Mouse (Mus musculus) neural tube, embryonic 14.5 days (tissue): ENCODE results near the gene Fkbp2. TPM values are rescaled to one million over a fixed set of nuclear protein-coding genes. Genes with fewer than 3 reads are reported as not detected.

Source experiments
- ATAC-seq: fragments of 200-750 bp; cut with Nextera tagmentation; 2 replicates; pipeline ENCODE4 v1.8.0; 2017; ENCODE audit warnings: low read depth, mild to moderate bottlenecking, moderate TSS enrichment, moderate library complexity
- H3K27ac ChIP-seq: fragments of 300-500 bp; sonication (generic); 2 replicates; pipeline ENCODE4 v1.5.1; 2014; ENCODE audit warnings: low read depth, mild to moderate bottlenecking, control low read depth, low read length, moderate library complexity, mixed read lengths
- H3K27me3 ChIP-seq: fragments of 300-500 bp; sonication (generic); 2 replicates; pipeline ENCODE4 v1.6.1; 2014; ENCODE audit warnings: low read length; ENCODE audit not compliant: control insufficient read depth, insufficient read depth
- H3K36me3 ChIP-seq: fragments of 300-500 bp; sonication (generic); 2 replicates; pipeline ENCODE4 v1.6.1; 2014; ENCODE audit warnings: low read length, mixed read lengths; ENCODE audit not compliant: control insufficient read depth, insufficient read depth
- H3K4me1 ChIP-seq: fragments of 300-500 bp; sonication (generic); 2 replicates; pipeline ENCODE4 v1.6.1; 2014; ENCODE audit warnings: low read length; ENCODE audit not compliant: control insufficient read depth, insufficient read depth
- H3K4me2 ChIP-seq: fragments of 300-500 bp; sonication (generic); 2 replicates; pipeline ENCODE4 v1.6.1; 2014; ENCODE audit warnings: mild to moderate bottlenecking, low read depth, low read length, control low read depth
- H3K4me3 ChIP-seq: fragments of 300-500 bp; sonication (generic); 2 replicates; pipeline ENCODE4 v1.5.1; 2014; ENCODE audit warnings: low read depth, low read length, control low read depth, mixed read lengths
- H3K9ac ChIP-seq: fragments of 300-500 bp; sonication (generic); replicated peaks from 2 replicates; pipeline ENCODE4 v1.6.1; 2014; ENCODE audit warnings: low read depth, mild to moderate bottlenecking, control low read depth, low read length, mixed read lengths
- H3K9me3 ChIP-seq: fragments of 300-500 bp; sonication (generic); 2 replicates; pipeline ENCODE4 v1.6.1; 2016; ENCODE audit warnings: low read length; ENCODE audit not compliant: control insufficient read depth
- WGBS: fragments of 180-500 bp; shearing (Covaris S2); extraction: QIAGEN DNeasy Blood & Tissue Kit; methylation state at CpG from one replicate; pipeline ENCODE4 v1.1.7; 2014; 5-methylcytosine and 5-hydroxymethylcytosine counted together
- polyA plus RNA-seq: library from polyadenylated mRNA; unstranded; fragments of >200 nt; fragmentation: Nextera tagmentation; extraction: Ambion mirVana; gene quantifications from 2 replicates; pipeline ENCODE4 v1.2.1, GENCODE M21; 2014

Gene Fkbp2
- polyA plus RNA-seq, 1 experiment from 2014 or later, result 119 TPM

- WGBS, result 2% methylated on average over 65 of the region's 84 CpGs
- H3K9me3 ChIP-seq, result no peaks in the 10 kb centered on the region
- H3K27me3 ChIP-seq, result no peaks in the 10 kb centered on the region
- H3K4me3 ChIP-seq, result peak within 1 kb of the TSS; percentile 78
- peak within 1 kb of the TSS; percentile 90 for H3K4me2 ChIP-seq
- H3K9ac ChIP-seq, result peak within 1 kb of the TSS; percentile 81
- peak; percentile 60 for ATAC-seq
- peaks cover 14% of the 10 kb centered on the region for H3K36me3 ChIP-seq
- peaks cover 34% of the 10 kb centered on the region for H3K4me1 ChIP-seq
- H3K27ac ChIP-seq, result peak within 1 kb of the TSS; percentile 92
Observed at GRCm38 (mm10) chr19:6974211-6975205, 5.8 kb downstream of the Fkbp2 start, which contains the start of gene Ppp1r14b. Gene Ppp1r14b (plus strand): TSS chr19:6974968.

- WGBS, result 33% methylated on average over 12 of the region's 12 CpGs
- peak overlapping the region; percentile 78 for H3K4me3 ChIP-seq
- H3K27ac ChIP-seq, result peak overlapping the region; percentile 92; the same call in 1 of the 2 replicates
- H3K4me2 ChIP-seq, result peak overlapping the region; percentile 57
- no peaks in the 10 kb centered on the region; the same call in 1 of the 2 replicates for H3K27me3 ChIP-seq
- H3K9ac ChIP-seq, result peak overlapping the region; percentile 81; the same call in 1 of the 2 replicates
- no peak for ATAC-seq
- H3K36me3 ChIP-seq, result peaks cover 14% of the 10 kb centered on the region
- no peaks in the 10 kb centered on the region for H3K9me3 ChIP-seq
- H3K4me1 ChIP-seq, result peaks cover 26% of the 10 kb centered on the region
Observed at GRCm38 (mm10) chr19:6973581-6974190, 6.6 kb downstream of the Fkbp2 start.

DNA sequence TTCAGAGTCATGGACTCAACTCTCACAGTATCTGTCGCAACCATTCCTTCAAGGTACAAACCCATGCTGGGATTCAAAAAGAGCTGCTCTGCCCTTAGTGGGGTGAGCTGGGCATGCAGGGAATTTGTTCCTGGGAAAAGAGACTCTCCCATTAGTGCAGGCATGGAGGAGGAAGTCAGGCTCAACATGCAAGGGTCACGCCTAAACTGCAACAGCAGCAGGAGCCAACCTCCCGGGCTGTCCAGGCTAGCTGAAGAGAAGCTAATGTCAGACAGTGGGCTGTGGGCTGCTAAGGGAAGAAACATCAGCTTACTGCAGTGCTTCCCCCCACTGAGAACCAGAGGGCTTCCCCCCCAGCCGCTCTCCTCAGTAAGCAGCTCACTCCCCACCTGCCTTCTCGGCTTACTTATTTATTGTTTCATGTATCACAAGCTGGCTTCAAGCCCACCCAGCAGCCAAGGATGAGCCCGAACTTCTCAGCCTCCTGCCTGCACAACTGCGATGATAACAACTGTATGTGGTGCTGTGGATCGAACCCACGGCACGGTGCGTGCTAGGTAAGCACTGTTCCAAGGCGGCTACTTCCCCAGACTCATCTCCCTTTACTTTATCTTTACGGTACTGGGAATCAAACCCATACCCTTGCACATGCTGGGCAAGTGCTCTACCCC is 7.9 kb downstream of the Fkbp2 start:
- WGBS, result 78% methylated on average over 13 of the region's 13 CpGs
- Histone ChIP-seq H3K4me1 (peaks cover 18% of the 10 kb centered on the region), H3K27ac (no peak overlapping the region), H3K27me3 (no peaks in the 10 kb centered on the region; the same call in 1 of the 2 replicates), H3K4me2 (no peak overlapping the region), H3K9me3 (no peaks in the 10 kb centered on the region), H3K9ac (no peak overlapping the region), H3K36me3 (peaks cover 2% of the 10 kb centered on the region), H3K4me3 (no peak overlapping the region)
- ATAC-seq, result no peak

GRCm38 (mm10) chr19:6971644-6972043 is 8.7 kb downstream of the Fkbp2 start:
- H3K4me2 ChIP-seq, result no peak overlapping the region
- no peak overlapping the region for H3K27ac ChIP-seq
- H3K9ac ChIP-seq, result no peak overlapping the region
- H3K4me1 ChIP-seq, result peaks cover 12% of the 10 kb centered on the region
- no peaks in the 10 kb centered on the region for H3K36me3 ChIP-seq
- no peaks in the 10 kb centered on the region; the same call in 1 of the 2 replicates for H3K27me3 ChIP-seq
- no peaks in the 10 kb centered on the region for H3K9me3 ChIP-seq
- no peak overlapping the region for H3K4me3 ChIP-seq
- 24% methylated on average over 6 of the region's 6 CpGs for WGBS
- no peak for ATAC-seq

DNA sequence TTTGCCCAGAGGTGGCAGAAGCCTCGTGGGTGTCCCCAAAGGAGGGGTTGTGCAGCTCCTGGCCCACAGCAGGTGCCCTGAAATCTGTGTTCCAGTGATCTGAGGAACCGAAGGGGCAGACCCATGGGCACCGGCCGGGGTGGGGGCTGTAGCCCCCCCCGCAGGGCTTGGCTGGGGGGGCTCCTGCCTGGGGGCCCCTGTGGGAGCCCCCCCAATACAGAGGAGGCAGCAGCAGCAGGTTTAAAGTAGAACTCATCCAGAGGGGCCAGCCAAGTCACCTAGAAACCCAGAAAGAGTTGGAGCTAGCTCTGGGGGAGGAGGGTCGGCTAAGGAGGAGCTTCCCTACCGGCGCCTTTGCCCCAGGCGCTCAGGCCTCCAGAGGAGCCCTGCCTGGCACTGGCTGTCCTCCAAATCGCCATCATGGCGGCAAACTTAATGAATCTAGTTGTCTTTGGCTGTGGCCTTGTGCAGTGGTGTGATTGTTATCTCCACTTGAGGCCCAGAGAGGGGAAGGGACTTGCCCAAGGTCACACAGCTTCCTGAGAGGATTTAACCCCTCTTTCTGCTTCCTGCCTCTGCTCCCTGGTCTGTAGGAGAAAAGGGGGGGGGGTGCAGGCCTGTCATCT is 9.7 kb downstream of the Fkbp2 start:
- WGBS, result 15% methylated on average over 11 of the region's 11 CpGs
- Histone ChIP-seq H3K9ac (no peak overlapping the region), H3K9me3 (no peaks in the 10 kb centered on the region), H3K4me2 (peak overlapping the region; percentile 41), H3K36me3 (no peaks in the 10 kb centered on the region), H3K4me3 (no peak overlapping the region), H3K27me3 (no peaks in the 10 kb centered on the region; the same call in 1 of the 2 replicates), H3K4me1 (peaks cover 9% of the 10 kb centered on the region; the same call in 1 of the 2 replicates), H3K27ac (no peak overlapping the region)
- ATAC-seq, result no peak

- under 1% methylated on average over 50 of the region's 55 CpGs for WGBS
- no peak overlapping the region for H3K27ac ChIP-seq
- ATAC-seq, result 0 out of 2 replicates have a peak, but pooled peaks have one; percentile 9
Observed at GRCm38 (mm10) chr19:6969665-6970381, 10.5 kb downstream of the Fkbp2 start.

DNA sequence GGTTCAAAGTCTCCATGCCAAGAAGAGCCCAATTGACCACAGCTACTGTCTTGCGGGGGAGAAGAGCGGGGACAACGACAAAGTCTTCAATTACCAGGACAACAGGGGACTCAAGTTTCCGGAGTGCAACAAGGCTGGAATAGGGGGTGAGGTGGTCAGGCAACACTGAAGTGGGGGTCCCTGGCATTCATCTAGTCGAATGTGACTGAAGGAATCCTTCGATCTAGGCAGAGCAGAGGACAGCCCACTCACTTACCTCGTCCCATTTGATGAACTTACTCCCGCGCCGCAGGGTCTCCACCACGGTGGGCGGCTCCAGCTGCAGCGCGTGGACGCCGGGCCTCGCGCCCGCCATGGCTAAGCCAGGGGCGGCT is 11.0 kb downstream of the Fkbp2 start:
- H3K4me2 ChIP-seq, result peak overlapping the region; percentile 41
- no peaks in the 10 kb centered on the region for H3K9me3 ChIP-seq
- 0 out of 2 replicates have a peak, but pooled peaks have one; percentile 7 for ATAC-seq
- peaks cover 9% of the 10 kb centered on the region; the same call in 1 of the 2 replicates for H3K4me1 ChIP-seq
- H3K9ac ChIP-seq, result 0 out of 2 replicates have a peak overlapping the region, but pooled peaks have one; percentile 4
- WGBS, result 3% methylated on average over 8 of the region's 20 CpGs
- no peaks in the 10 kb centered on the region; the same call in 1 of the 2 replicates for H3K27me3 ChIP-seq
- H3K27ac ChIP-seq, result no peak overlapping the region
- no peaks in the 10 kb centered on the region for H3K36me3 ChIP-seq
- peak overlapping the region; percentile 25 for H3K4me3 ChIP-seq

More at GRCm38 (mm10) chr19:6969665-6970381, 10.5 kb downstream of the Fkbp2 start:
- Histone ChIP-seq H3K4me3 (peak overlapping the region; percentile 25), H3K4me1 (peaks cover 9% of the 10 kb centered on the region; the same call in 1 of the 2 replicates), H3K9ac (0 out of 2 replicates have a peak overlapping the region, but pooled peaks have one; percentile 4), H3K9me3 (no peaks in the 10 kb centered on the region), H3K36me3 (no peaks in the 10 kb centered on the region), H3K27me3 (no peaks in the 10 kb centered on the region; the same call in 1 of the 2 replicates), H3K4me2 (peak overlapping the region; percentile 41)
